Mouse (Mus musculus) myocyte (in vitro differentiated cells): ENCODE results near the gene Nr1i2.
"Not testable (repeated sequence)": the region's sequence is repeated elsewhere in the genome, so short reads cannot be mapped to it uniquely, and the experiment has no call there.

Experiments used
- E2F4 ChIP-seq: IDR thresholded peaks from one replicate; pipeline ENCODE4 v1.6.1; 2011; ENCODE audit warnings: mild to moderate bottlenecking, control low read depth, moderate library complexity; ENCODE audit not compliant: insufficient read depth
- MAX ChIP-seq: IDR thresholded peaks from one replicate; pipeline ENCODE4 v1.6.1; 2011; ENCODE audit warnings: low read depth, mild to moderate bottlenecking, control low read depth
- MYOD1 ChIP-seq, 3 experiments: IDR thresholded peaks; one replicate each; pipeline ENCODE4 v1.6.1; 2011; ENCODE audit warnings: control low read depth in 2 of 3, low read depth in 2 of 3, mild to moderate bottlenecking in 2 of 3, moderate library complexity in 1 of 3; ENCODE audit not compliant: insufficient read length in 2 of 3, control insufficient read depth in 1 of 3
- MYOG ChIP-seq, 3 experiments: IDR thresholded peaks; one replicate each; pipeline ENCODE4 v1.6.1; 2011; ENCODE audit warnings: control low read depth in 2 of 3, low read depth in 2 of 3, mild to moderate bottlenecking in 2 of 3; ENCODE audit not compliant: insufficient read length in 2 of 3, control insufficient read depth in 1 of 3, insufficient read depth in 1 of 3
- POLR2A ChIP-seq: IDR thresholded peaks from one replicate; pipeline ENCODE4 v1.6.1; 2011; ENCODE audit warnings: low read depth, mild to moderate bottlenecking, control low read depth, moderate library complexity; ENCODE audit not compliant: insufficient read length
- POLR2AphosphoS2 ChIP-seq: IDR thresholded peaks from one replicate; pipeline ENCODE4 v1.6.1; 2011; ENCODE audit warnings: low read depth, control low read depth; ENCODE audit not compliant: insufficient read length
- REST ChIP-seq: IDR thresholded peaks from one replicate; pipeline ENCODE4 v1.6.1; 2011; ENCODE audit warnings: mild to moderate bottlenecking, control low read depth, moderate library complexity; ENCODE audit not compliant: insufficient read depth, insufficient read length
- TCF3 ChIP-seq: IDR thresholded peaks from one replicate; pipeline ENCODE4 v1.6.1; 2011; ENCODE audit warnings: low read depth, control low read depth; ENCODE audit not compliant: insufficient read length
- USF1 ChIP-seq: IDR thresholded peaks from one replicate; pipeline ENCODE4 v1.6.1; 2011; ENCODE audit warnings: low read depth, mild to moderate bottlenecking, control low read depth, moderate library complexity

DNA sequence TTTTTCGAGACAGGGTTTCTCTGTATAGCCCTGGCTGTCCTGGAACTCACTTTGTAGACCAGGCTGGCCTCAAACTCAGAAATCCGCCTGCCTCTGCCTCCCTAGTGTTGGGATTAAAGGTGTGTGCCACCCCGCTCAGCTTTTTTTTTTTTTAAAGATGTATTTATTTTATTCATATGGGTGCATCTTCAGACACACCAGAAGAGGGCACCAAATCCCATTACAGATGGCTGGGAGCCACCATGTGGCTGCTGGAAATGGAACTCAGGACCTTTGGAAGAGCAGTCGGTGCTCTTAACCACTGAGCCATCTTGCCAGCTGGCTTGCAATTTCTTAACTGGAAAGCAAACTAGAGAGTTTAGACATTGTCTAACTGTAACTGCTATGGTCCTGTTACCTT lies 43.5 kb upstream of the Nr1i2 start:
- TF ChIP-seq MYOG (IDR thresholded peaks at IDR 0.05; ENCODE audit: control insufficient read depth in 1 of 3, insufficient read depth in 1 of 3, insufficient read length in 2 of 3, low read depth in 2 of 3); POLR2A; REST; MYOD1 (IDR thresholded peaks at IDR 0.05; ENCODE audit: control insufficient read depth in 1 of 3, insufficient read length in 2 of 3, low read depth in 2 of 3); USF1; MAX; TCF3; E2F4; POLR2AphosphoS2: not testable (repeated sequence)
